Mouse (Mus musculus) embryonic facial prominence, embryonic 12.5 days (tissue): ENCODE results near the gene Cyld. TPM values are rescaled to one million over a fixed set of nuclear protein-coding genes. Genes with fewer than 3 reads are reported as not detected.
A peak's percentile ranks its signal among the peaks of the same experiment; 100 is the strongest.
"Not testable (repeated sequence)": the region's sequence is repeated elsewhere in the genome, so short reads cannot be mapped to it uniquely, and the experiment has no call there.

Source experiments
- ATAC-seq: fragments of 200-750 bp; cut with Nextera tagmentation; 2 replicates; pipeline ENCODE4 v1.8.0; 2017; ENCODE audit not compliant: insufficient number of reproducible peaks, insufficient read depth, low FRiP score, low TSS enrichment
- H3K27ac ChIP-seq: fragments of 300-500 bp; sonication (generic); 2 replicates; pipeline ENCODE4 v1.5.1; 2016; ENCODE audit warnings: mild to moderate bottlenecking
- H3K27me3 ChIP-seq: fragments of 300-500 bp; sonication (generic); 2 replicates; pipeline ENCODE4 v1.6.1; 2016; ENCODE audit warnings: mild to moderate bottlenecking, moderate library complexity
- H3K36me3 ChIP-seq: fragments of 300-500 bp; sonication (generic); 2 replicates; pipeline ENCODE4 v1.6.1; 2016; ENCODE audit warnings: mild to moderate bottlenecking
- H3K4me1 ChIP-seq: fragments of 300-500 bp; sonication (generic); 2 replicates; pipeline ENCODE4 v1.6.1; 2016
- H3K4me2 ChIP-seq: fragments of 300-500 bp; sonication (generic); replicated peaks from 2 replicates; pipeline ENCODE4 v1.6.1; 2016; ENCODE audit warnings: mild to moderate bottlenecking, moderate library complexity
- H3K4me3 ChIP-seq: fragments of 300-500 bp; sonication (generic); 2 replicates; pipeline ENCODE4 v1.5.1; 2016; ENCODE audit warnings: mild to moderate bottlenecking
- H3K9ac ChIP-seq: fragments of 300-500 bp; sonication (generic); 2 replicates; pipeline ENCODE4 v1.6.1; 2016; ENCODE audit warnings: mild to moderate bottlenecking, moderate library complexity
- H3K9me3 ChIP-seq: fragments of 300-500 bp; sonication (generic); 2 replicates; pipeline ENCODE4 v1.6.1; 2016; ENCODE audit warnings: mild to moderate bottlenecking, moderate library complexity
- WGBS: fragments of 180-500 bp; shearing (Covaris S2); methylation state at CpG from one replicate; pipeline ENCODE4 v1.1.7; 2016; 5-methylcytosine and 5-hydroxymethylcytosine counted together
- polyA plus RNA-seq: library from polyadenylated mRNA; unstranded; fragments of >200 nt; fragmentation: Nextera tagmentation; extraction: Ambion mirVana; gene quantifications from 2 replicates; pipeline ENCODE4 v1.2.1, GENCODE M21; 2016

Cyld gene
- polyA plus RNA-seq = 14.9 and 15.2 TPM in 2 replicates

- peak; percentile 100 for ATAC-seq
- Histone ChIP-seq H3K4me3 (peak within 1 kb of the TSS; percentile 94), H3K9me3 (no peaks in the 10 kb centered on the region), H3K27ac (peak within 1 kb of the TSS; percentile 58), H3K27me3 (no peaks in the 10 kb centered on the region), H3K4me1 (peaks cover 17% of the 10 kb centered on the region), H3K9ac (peak within 1 kb of the TSS; percentile 78), H3K4me2 (peak within 1 kb of the TSS; percentile 85), H3K36me3 (no peaks in the 10 kb centered on the region)
- WGBS = under 1% methylated on average over 70 of the region's 80 CpGs
These were observed at the start of gene Cyld for GRCm38 (mm10) chr8:88696721-88697641. Cyld (plus strand) TSS chr8:88697028.

- Histone ChIP-seq H3K9ac (no peak overlapping the region), H3K9me3 (no peaks in the 10 kb centered on the region), H3K4me1 (peaks cover 21% of the 10 kb centered on the region), H3K36me3 (no peaks in the 10 kb centered on the region), H3K4me2 (0 out of 2 replicates have a peak overlapping the region, but pooled peaks have one; percentile 59), H3K4me3 (no peak overlapping the region), H3K27ac (no peak overlapping the region), H3K27me3 (peaks cover 9% of the 10 kb centered on the region; the same call in 1 of the 2 replicates)
- ATAC-seq = peak; percentile 22; the same call in 1 of the 2 replicates
These were observed 48.5 kb upstream of the Cyld start for GRCm38 (mm10) chr8:88648322-88648721.

- no peak overlapping the region for H3K9ac ChIP-seq
- 81% methylated on average over 6 of the region's 6 CpGs for WGBS
- H3K9me3 ChIP-seq = no peaks in the 10 kb centered on the region
- no peak overlapping the region for H3K27ac ChIP-seq
- no peak overlapping the region for H3K4me2 ChIP-seq
- peaks cover 9% of the 10 kb centered on the region; the same call in 1 of the 2 replicates for H3K27me3 ChIP-seq
- no peak overlapping the region for H3K4me3 ChIP-seq
- H3K36me3 ChIP-seq = no peaks in the 10 kb centered on the region
- ATAC-seq = no peak
- peaks cover 21% of the 10 kb centered on the region for H3K4me1 ChIP-seq
These were observed 46.7 kb upstream of the Cyld start for GRCm38 (mm10) chr8:88650016-88650708.

GRCm38 (mm10) chr8:88651122-88651521 lies 45.7 kb upstream of the Cyld start:
- not testable (repeated sequence) for H3K4me3 ChIP-seq, H3K36me3 ChIP-seq, H3K9me3 ChIP-seq, H3K27ac ChIP-seq, H3K9ac ChIP-seq, H3K4me2 ChIP-seq, H3K27me3 ChIP-seq, ATAC-seq
- peaks cover 21% of the 10 kb centered on the region for H3K4me1 ChIP-seq
- WGBS = 48% methylated on average over 4 of the region's 4 CpGs

GRCm38 (mm10) chr8:88655334-88655733 lies 41.5 kb upstream of the Cyld start:
- no peak for ATAC-seq

GRCm38 (mm10) chr8:88659873-88660272 lies 37.0 kb upstream of the Cyld start:
- Histone ChIP-seq H3K9ac (no peak overlapping the region), H3K4me2 (no peak overlapping the region), H3K9me3 (no peaks in the 10 kb centered on the region), H3K36me3 (no peaks in the 10 kb centered on the region), H3K27ac (no peak overlapping the region), H3K4me1 (no peaks in the 10 kb centered on the region), H3K27me3 (no peaks in the 10 kb centered on the region), H3K4me3 (no peak overlapping the region)
- ATAC-seq = no peak
- WGBS = 84% methylated on average over 3 of the region's 3 CpGs

More at GRCm38 (mm10) chr8:88655334-88655733, 41.5 kb upstream of the Cyld start:
- no peaks in the 10 kb centered on the region for H3K9me3 ChIP-seq
- no peaks in the 10 kb centered on the region for H3K36me3 ChIP-seq
- H3K9ac ChIP-seq = no peak overlapping the region
- H3K4me2 ChIP-seq = no peak overlapping the region
- no peaks in the 10 kb centered on the region for H3K27me3 ChIP-seq
- no peak overlapping the region for H3K27ac ChIP-seq
- peaks cover 7% of the 10 kb centered on the region; the same call in 1 of the 2 replicates for H3K4me1 ChIP-seq
- H3K4me3 ChIP-seq = no peak overlapping the region

- Histone ChIP-seq H3K9me3 (no peaks in the 10 kb centered on the region), H3K9ac (no peak overlapping the region), H3K4me2 (no peak overlapping the region), H3K27ac (no peak overlapping the region), H3K36me3 (no peaks in the 10 kb centered on the region), H3K27me3 (no peaks in the 10 kb centered on the region), H3K4me3 (no peak overlapping the region), H3K4me1 (no peaks in the 10 kb centered on the region; the same call in 1 of the 2 replicates)
- 69% methylated on average over 6 of the region's 6 CpGs for WGBS
- no peak for ATAC-seq
These were observed 34.4 kb upstream of the Cyld start for GRCm38 (mm10) chr8:88662401-88662821.

- Histone ChIP-seq H3K36me3 (no peaks in the 10 kb centered on the region), H3K27me3 (no peaks in the 10 kb centered on the region), H3K27ac (no peak overlapping the region), H3K9me3 (no peaks in the 10 kb centered on the region), H3K4me1 (peaks cover 9% of the 10 kb centered on the region), H3K4me3 (no peak overlapping the region), H3K4me2 (no peak overlapping the region), H3K9ac (no peak overlapping the region)
- ATAC-seq = no peak
- WGBS = 77% methylated on average over 16 of the region's 16 CpGs
These were observed 32.7 kb upstream of the Cyld start for GRCm38 (mm10) chr8:88664121-88664520.

- Histone ChIP-seq H3K36me3 (no peaks in the 10 kb centered on the region), H3K27ac (no peak overlapping the region), H3K27me3 (no peaks in the 10 kb centered on the region), H3K4me3 (no peak overlapping the region), H3K9ac (no peak overlapping the region), H3K9me3 (no peaks in the 10 kb centered on the region), H3K4me1 (peaks cover 10% of the 10 kb centered on the region), H3K4me2 (no peak overlapping the region)
- WGBS = 87% methylated on average over 19 of the region's 19 CpGs
- ATAC-seq = no peak
These were observed 31.9 kb upstream of the Cyld start for GRCm38 (mm10) chr8:88664947-88665346.

GRCm38 (mm10) chr8:88666435-88666834 lies 30.4 kb upstream of the Cyld start:
- Histone ChIP-seq H3K9me3 (no peaks in the 10 kb centered on the region), H3K27me3 (no peaks in the 10 kb centered on the region), H3K4me2 (no peak overlapping the region), H3K9ac (no peak overlapping the region), H3K27ac (no peak overlapping the region), H3K36me3 (no peaks in the 10 kb centered on the region), H3K4me1 (peaks cover 22% of the 10 kb centered on the region), H3K4me3 (no peak overlapping the region)
- 63% methylated on average over 1 of the region's 1 CpGs for WGBS
- ATAC-seq = no peak

GRCm38 (mm10) chr8:88668400-88669086 lies 28.3 kb upstream of the Cyld start:
- Histone ChIP-seq H3K4me3 (no peak overlapping the region), H3K4me1 (peaks cover 22% of the 10 kb centered on the region), H3K9me3 (no peaks in the 10 kb centered on the region), H3K36me3 (no peaks in the 10 kb centered on the region), H3K9ac (no peak overlapping the region), H3K4me2 (no peak overlapping the region), H3K27ac (no peak overlapping the region), H3K27me3 (no peaks in the 10 kb centered on the region)
- 61% methylated on average over 14 of the region's 14 CpGs for WGBS
- ATAC-seq = peak; percentile 66
